Mouse (Mus musculus) intestine, embryonic 16.5 days (tissue): ENCODE data around the gene Bend5. TPM values are rescaled to one million over a fixed set of nuclear protein-coding genes. Genes with fewer than 3 reads are reported as not detected.

ENCODE experiments used
- ATAC-seq: fragments of 200-750 bp; cut with Nextera tagmentation; 2 replicates; pipeline ENCODE4 v1.8.0; 2017; ENCODE audit warnings: moderate TSS enrichment, moderate library complexity
- H3K27ac ChIP-seq: fragments of 300-500 bp; sonication (generic); 2 replicates; pipeline ENCODE4 v1.5.1; 2014; ENCODE audit warnings: mild to moderate bottlenecking, low read length
- H3K27me3 ChIP-seq: fragments of 300-500 bp; sonication (generic); replicated peaks from 2 replicates; pipeline ENCODE4 v1.6.1; 2014; ENCODE audit warnings: low read length, control low read depth, mixed read lengths; ENCODE audit not compliant: control insufficient read depth, insufficient read depth
- H3K36me3 ChIP-seq: fragments of 300-500 bp; sonication (generic); 2 replicates; pipeline ENCODE4 v1.6.1; 2014; ENCODE audit warnings: low read length, control low read depth; ENCODE audit not compliant: control insufficient read depth, insufficient read depth
- H3K4me1 ChIP-seq: fragments of 300-500 bp; sonication (generic); 2 replicates; pipeline ENCODE4 v1.6.1; 2014; ENCODE audit warnings: low read length, control low read depth, mixed read lengths; ENCODE audit not compliant: control insufficient read depth, insufficient read depth
- H3K4me2 ChIP-seq: fragments of 300-500 bp; sonication (generic); 2 replicates; pipeline ENCODE4 v1.6.1; 2014; ENCODE audit warnings: low read depth, low read length, control low read depth
- H3K4me3 ChIP-seq: fragments of 300-500 bp; sonication (generic); 2 replicates; pipeline ENCODE4 v1.5.1; 2014; ENCODE audit warnings: mild to moderate bottlenecking, low read length
- H3K9ac ChIP-seq: fragments of 300-500 bp; sonication (generic); 2 replicates; pipeline ENCODE4 v1.6.1; 2014; ENCODE audit warnings: low read depth, low read length
- H3K9me3 ChIP-seq: fragments of 300-500 bp; sonication (generic); 2 replicates; pipeline ENCODE4 v1.6.1; 2016; ENCODE audit warnings: low read length, control low read depth; ENCODE audit not compliant: control insufficient read depth
- WGBS: fragments of 180-500 bp; shearing (Covaris S2); extraction: QIAGEN DNeasy Blood & Tissue Kit; methylation state at CpG from one replicate; pipeline ENCODE4 v1.1.7; 2014; 5-methylcytosine and 5-hydroxymethylcytosine counted together
- polyA plus RNA-seq: library from polyadenylated mRNA; unstranded; fragments of >200 nt; fragmentation: Nextera tagmentation; extraction: Ambion mirVana; gene quantifications from 2 replicates; pipeline ENCODE4 v1.2.1, GENCODE M21; 2015

The Bend5 gene
- polyA plus RNA-seq, 1 experiment from 2014 or later: 29.5 TPM

DNA sequence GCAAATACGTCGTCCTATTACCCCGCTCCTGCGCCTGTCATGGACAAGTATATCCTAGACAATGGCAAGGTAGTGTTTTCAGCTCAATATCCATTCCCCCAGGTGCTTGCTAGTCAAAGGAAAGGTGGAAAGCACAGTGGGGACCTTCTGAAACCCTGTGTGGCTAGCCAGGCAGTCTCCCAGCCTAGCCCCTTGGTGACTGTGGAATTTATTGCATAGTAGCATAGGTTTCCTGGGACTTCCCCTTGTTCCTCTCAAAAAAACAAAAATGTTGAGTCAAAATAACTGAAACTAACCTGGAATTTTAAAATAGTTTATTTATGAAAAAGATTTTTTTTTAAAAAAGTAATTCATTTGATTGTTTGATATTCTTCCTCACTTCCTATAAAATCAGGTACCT is 33.8 kb downstream of the Bend5 start:
- no peak for ATAC-seq
- Histone ChIP-seq H3K9ac (no peak overlapping the region), H3K27ac (no peak overlapping the region), H3K27me3 (no peaks in the 10 kb centered on the region), H3K4me2 (no peak overlapping the region), H3K36me3 (peaks cover 4% of the 10 kb centered on the region; the same call in 1 of the 2 replicates), H3K9me3 (no peaks in the 10 kb centered on the region), H3K4me1 (0 out of 2 replicates have a peak, but pooled peaks cover 3% of the 10 kb centered on the region), H3K4me3 (no peak overlapping the region)
- WGBS: 97% methylated on average over 4 of the region's 4 CpGs

DNA sequence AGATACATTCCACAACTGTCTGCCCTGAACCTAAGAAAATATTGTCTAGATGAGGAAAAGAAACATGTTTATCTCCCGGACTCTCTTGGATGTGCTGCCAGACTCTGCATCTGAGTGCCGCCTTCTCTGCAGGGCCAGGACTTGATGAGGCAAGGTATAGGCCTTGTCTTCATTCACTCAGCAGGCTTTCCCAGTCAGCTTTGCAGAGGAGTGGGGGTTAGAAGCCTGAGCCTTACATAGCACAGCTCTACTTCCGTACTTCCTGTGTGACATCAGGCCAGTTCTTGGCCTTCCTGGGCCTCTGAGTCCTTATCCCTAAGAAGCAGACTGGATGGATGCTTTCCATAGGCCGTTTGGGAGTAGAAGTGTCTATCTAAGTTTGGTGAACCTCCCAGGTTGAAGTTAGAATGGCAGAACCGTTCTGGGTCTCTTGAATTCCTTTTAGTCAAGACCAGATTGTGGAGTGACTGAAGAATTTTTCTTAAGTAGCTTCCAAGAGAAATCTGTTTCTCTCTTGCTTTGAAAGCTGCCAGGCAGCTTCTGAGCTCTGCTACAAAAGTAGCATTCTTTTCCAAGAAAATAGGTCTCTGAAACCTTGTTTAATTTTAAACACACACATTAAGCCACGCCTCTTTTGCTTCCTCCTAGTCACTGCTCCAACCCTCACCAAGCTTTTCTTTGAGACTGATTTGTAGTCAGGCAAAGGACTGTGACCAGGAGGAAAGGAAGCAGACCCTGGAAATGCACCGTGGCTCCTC is 34.8 kb downstream of the Bend5 start:
- ATAC-seq: no peak
- Histone ChIP-seq H3K27me3 (no peaks in the 10 kb centered on the region), H3K9me3 (no peaks in the 10 kb centered on the region), H3K9ac (no peak overlapping the region), H3K4me1 (0 out of 2 replicates have a peak, but pooled peaks cover 3% of the 10 kb centered on the region), H3K4me2 (no peak overlapping the region), H3K4me3 (no peak overlapping the region), H3K27ac (peak overlapping the region; percentile 14; the same call in 1 of the 2 replicates), H3K36me3 (peaks cover 4% of the 10 kb centered on the region; the same call in 1 of the 2 replicates)
- 57% methylated on average over 7 of the region's 7 CpGs for WGBS

DNA sequence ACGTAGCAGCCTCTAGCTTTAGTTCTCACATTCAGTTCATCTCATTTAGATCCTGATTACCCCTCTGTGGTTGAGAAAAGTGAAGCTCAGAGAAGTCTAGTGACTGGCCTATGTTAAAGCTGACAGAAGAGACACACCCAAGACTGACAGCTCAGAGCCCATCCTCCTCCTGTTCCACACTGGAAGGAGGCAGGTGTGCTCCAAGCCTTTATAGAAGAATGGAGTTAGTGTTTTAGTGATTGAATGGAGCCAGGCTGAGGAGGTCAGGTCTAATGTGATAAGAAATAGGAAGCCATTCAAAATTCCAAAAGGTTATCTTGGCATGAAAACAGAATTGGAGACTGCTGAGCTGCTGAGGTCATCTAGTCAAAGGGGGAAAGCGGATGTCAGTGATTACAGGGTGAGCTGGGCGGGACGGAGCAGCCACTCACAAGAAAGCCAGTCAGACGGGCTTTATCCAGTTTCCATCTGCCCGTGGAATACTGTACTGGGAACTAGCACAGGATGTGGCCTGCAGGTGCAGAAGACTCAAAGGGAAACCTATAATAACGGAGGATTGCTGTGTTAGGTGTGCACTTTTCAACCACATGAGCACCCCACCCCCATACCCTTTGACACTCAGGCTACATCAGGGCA is 36.6 kb downstream of the Bend5 start:
- H3K36me3 ChIP-seq: peaks cover 4% of the 10 kb centered on the region; the same call in 1 of the 2 replicates
- no peaks in the 10 kb centered on the region for H3K27me3 ChIP-seq
- no peak overlapping the region for H3K4me2 ChIP-seq
- H3K4me1 ChIP-seq: 0 out of 2 replicates have a peak, but pooled peaks cover 3% of the 10 kb centered on the region
- no peak overlapping the region for H3K9ac ChIP-seq
- H3K9me3 ChIP-seq: no peaks in the 10 kb centered on the region
- no peak overlapping the region for H3K4me3 ChIP-seq
- peak overlapping the region; percentile 62 for H3K27ac ChIP-seq
- ATAC-seq: peak; percentile 70
- WGBS: 61% methylated on average over 7 of the region's 7 CpGs

DNA sequence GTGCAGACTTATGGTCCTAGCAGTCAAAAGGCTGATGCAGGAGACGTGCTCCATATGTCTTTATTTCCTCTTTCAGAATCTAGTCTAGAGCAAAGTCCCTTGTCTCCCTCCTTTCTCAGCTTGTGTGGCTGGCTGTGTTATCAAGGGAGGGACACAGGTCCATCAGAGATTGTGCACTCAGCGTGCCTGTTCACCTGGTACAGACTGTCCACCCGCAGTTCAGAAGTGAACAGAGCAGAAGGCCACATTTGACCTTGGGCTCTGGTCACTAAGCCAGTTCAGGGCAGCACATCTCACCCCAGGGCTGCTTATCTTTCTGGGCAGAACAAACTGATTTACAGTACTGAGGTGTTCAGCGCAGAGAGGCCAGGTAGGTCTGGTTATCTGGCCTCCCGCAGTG is 37.4 kb downstream of the Bend5 start:
- Histone ChIP-seq H3K9ac (no peak overlapping the region), H3K27ac (peak overlapping the region; percentile 68), H3K4me2 (no peak overlapping the region), H3K4me3 (no peak overlapping the region), H3K27me3 (no peaks in the 10 kb centered on the region), H3K9me3 (no peaks in the 10 kb centered on the region), H3K4me1 (0 out of 2 replicates have a peak, but pooled peaks cover 3% of the 10 kb centered on the region), H3K36me3 (peaks cover 4% of the 10 kb centered on the region; the same call in 1 of the 2 replicates)
- ATAC-seq: peak; percentile 94
- 73% methylated on average over 5 of the region's 5 CpGs for WGBS

DNA sequence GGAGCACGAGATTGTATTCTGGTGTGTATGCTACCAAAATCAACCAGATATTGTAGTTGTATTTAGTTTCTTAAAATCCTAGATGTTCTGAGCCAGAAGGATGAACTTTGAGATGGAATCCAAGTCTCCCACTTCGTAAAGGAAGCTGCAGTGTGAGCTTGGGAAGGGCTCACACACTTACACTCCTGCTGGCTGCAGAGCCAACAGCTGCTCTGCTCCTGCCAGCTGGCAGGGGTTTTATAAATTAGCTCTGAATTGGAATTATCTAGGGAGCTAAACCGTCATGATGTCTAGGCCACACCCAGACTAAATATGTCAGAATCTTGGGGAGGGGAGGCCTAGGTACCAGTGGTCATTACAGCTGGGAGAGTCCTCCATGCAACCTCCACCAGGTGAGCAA is 38.5 kb downstream of the Bend5 start:
- no peak for ATAC-seq
- Histone ChIP-seq H3K9ac (no peak overlapping the region), H3K27me3 (no peaks in the 10 kb centered on the region), H3K27ac (no peak overlapping the region), H3K4me1 (0 out of 2 replicates have a peak, but pooled peaks cover 3% of the 10 kb centered on the region), H3K4me2 (no peak overlapping the region), H3K4me3 (no peak overlapping the region), H3K36me3 (peaks cover 4% of the 10 kb centered on the region; the same call in 1 of the 2 replicates), H3K9me3 (no peaks in the 10 kb centered on the region)
- 69% methylated on average over 3 of the region's 3 CpGs for WGBS

DNA sequence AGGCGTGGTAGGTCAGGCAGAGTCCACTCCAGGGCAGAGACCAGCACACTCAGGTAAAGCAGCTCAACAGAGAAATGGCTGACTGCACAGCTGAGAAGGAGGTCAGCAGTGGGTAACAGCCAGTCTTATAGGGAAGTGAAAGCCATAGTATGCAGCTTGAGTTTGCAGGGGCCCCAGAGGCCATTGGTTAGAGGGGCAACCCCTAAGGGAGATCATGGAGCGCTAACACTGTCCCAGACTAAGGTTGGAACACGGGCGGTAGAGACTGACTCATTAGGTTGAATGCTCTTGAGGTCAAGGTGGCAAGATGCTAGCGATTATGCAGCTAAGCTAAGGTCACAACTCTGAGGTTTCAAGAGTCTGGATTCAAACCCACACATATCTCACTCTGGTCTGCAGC is 40.8 kb downstream of the Bend5 start:
- Histone ChIP-seq H3K4me3 (no peak overlapping the region), H3K9me3 (no peaks in the 10 kb centered on the region), H3K9ac (no peak overlapping the region), H3K27ac (no peak overlapping the region), H3K36me3 (peaks cover 3% of the 10 kb centered on the region), H3K27me3 (no peaks in the 10 kb centered on the region), H3K4me2 (no peak overlapping the region), H3K4me1 (no peaks in the 10 kb centered on the region)
- ATAC-seq: no peak
- 86% methylated on average over 5 of the region's 5 CpGs for WGBS

DNA sequence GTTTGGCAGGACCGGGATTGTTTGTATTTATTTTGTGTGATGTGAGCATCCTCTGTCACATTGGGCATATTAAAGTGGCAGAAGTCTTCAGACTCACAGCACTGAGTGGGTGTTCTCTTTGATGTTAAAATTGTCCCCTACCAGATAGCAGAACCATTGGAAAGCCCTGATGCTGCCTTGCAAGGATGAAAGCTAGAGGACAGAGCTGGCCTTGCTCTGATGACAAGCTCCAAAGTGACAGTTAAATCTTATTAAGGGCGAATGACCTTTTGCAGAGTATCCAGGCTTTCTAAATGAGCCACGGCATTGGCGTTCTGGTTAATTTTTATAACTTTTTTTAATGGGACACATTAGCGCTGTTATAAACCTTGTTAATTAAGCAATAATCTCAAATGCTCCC is 42.8 kb downstream of the Bend5 start:
- Histone ChIP-seq H3K4me3 (no peak overlapping the region), H3K9me3 (no peaks in the 10 kb centered on the region), H3K27me3 (no peaks in the 10 kb centered on the region), H3K9ac (no peak overlapping the region), H3K27ac (no peak overlapping the region), H3K4me1 (no peaks in the 10 kb centered on the region), H3K36me3 (no peaks in the 10 kb centered on the region; the same call in 1 of the 2 replicates), H3K4me2 (no peak overlapping the region)
- no peak for ATAC-seq
- 84% methylated on average over 5 of the region's 5 CpGs for WGBS

DNA sequence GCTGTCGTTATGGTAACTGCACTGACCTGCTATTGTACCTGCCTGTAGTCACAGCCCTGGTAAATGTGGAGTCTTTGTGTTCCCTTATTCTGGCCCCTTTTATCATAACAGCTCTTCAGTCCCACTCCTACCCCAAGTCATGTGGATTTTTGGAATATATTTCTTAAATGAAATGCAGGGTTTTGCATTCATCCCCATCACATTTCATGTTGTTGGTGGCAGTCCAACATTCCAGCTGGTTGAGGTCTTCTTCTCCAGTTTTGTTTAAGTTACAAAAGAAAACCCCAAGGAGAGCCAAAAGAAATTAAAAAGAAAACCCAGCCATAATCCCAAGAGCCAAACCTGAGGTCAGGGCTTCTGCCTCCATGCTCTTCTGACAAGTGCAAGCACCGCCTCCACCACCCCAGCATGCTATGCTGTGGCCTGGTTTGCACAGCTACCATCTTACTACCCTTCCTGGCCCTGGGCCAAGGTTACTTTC is 52.5 kb downstream of the Bend5 start:
- no peak overlapping the region for H3K9ac ChIP-seq
- 70% methylated on average over 2 of the region's 2 CpGs for WGBS
- H3K4me2 ChIP-seq: no peak overlapping the region
- no peaks in the 10 kb centered on the region for H3K4me1 ChIP-seq
- no peaks in the 10 kb centered on the region for H3K27me3 ChIP-seq
- ATAC-seq: peak; percentile 60
- peak overlapping the region; percentile 39 for H3K27ac ChIP-seq
- no peak overlapping the region for H3K4me3 ChIP-seq
- no peaks in the 10 kb centered on the region for H3K36me3 ChIP-seq
- H3K9me3 ChIP-seq: no peaks in the 10 kb centered on the region

DNA sequence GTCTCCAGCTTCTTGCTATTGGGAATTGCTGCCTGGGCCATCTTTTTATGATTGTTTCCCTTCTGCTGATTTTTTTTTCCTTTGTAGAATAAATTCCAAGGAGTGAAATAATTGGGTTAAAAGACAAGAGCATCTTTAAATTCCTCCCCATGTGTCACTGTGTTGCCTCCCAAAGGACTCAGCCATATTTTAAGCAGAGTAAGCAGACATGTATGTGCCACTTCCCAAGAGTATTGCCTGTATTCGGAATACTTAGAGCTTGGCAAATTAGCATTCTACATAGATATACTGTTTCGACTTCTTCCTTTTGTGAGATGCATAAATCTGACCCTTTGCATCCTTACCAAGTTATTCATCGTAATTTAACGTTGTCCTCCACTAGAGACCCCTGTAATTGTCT is 53.0 kb downstream of the Bend5 start:
- ATAC-seq: no peak
- no peak overlapping the region for H3K4me3 ChIP-seq
- no peaks in the 10 kb centered on the region for H3K36me3 ChIP-seq
- WGBS: 78% methylated on average over 4 of the region's 4 CpGs
- no peaks in the 10 kb centered on the region for H3K27me3 ChIP-seq
- H3K27ac ChIP-seq: no peak overlapping the region
- no peaks in the 10 kb centered on the region for H3K4me1 ChIP-seq
- H3K9me3 ChIP-seq: no peaks in the 10 kb centered on the region
- no peak overlapping the region for H3K4me2 ChIP-seq
- no peak overlapping the region for H3K9ac ChIP-seq
